Mouse (Mus musculus) CH12.LX (cell line): Measurements from ENCODE around the gene Flot1. TPM values are rescaled to one million over a fixed set of nuclear protein-coding genes. Genes with fewer than 3 reads are reported as not detected.

Source experiments
- DNase-seq: peaks from one replicate; pipeline ENCODE4 v3.0.0-alpha.2; 2013; ENCODE audit errors: extremely low read depth
- H3K27ac ChIP-seq: 2 replicates; pipeline ENCODE4 v1.5.1; 2012; ENCODE audit warnings: low read depth, mild to moderate bottlenecking, control low read depth, moderate library complexity; ENCODE audit not compliant: insufficient read depth
- H3K27me3 ChIP-seq: replicated peaks from 2 replicates; pipeline ENCODE3; 2012; ENCODE audit warnings: inconsistent platforms
- H3K36me3 ChIP-seq, 2 experiments: replicated peaks in 1 of 2; 2 replicates each; pipeline versions ENCODE3 to v1.6.1; 2012; ENCODE audit warnings: inconsistent platforms in 1 of 2, low read length in 1 of 2, mild to moderate bottlenecking in 1 of 2, mixed read lengths in 1 of 2, moderate library complexity in 1 of 2; ENCODE audit not compliant: control insufficient read depth in 1 of 2, insufficient read depth in 1 of 2
- H3K4me1 ChIP-seq, 2 experiments: 2 replicates each; pipeline ENCODE4 v1.6.1; 2012; ENCODE audit warnings: inconsistent platforms in 1 of 2, moderate library complexity in 1 of 2; ENCODE audit not compliant: insufficient read depth in 2 of 2, control insufficient read depth in 1 of 2
- H3K4me2 ChIP-seq: 2 replicates; pipeline ENCODE4 v1.6.1; 2012; ENCODE audit warnings: low read depth, mild to moderate bottlenecking, control low read depth; ENCODE audit not compliant: poor library complexity, insufficient read depth, severe bottlenecking
- H3K4me3 ChIP-seq, 3 experiments: fragments of 150-350 bp in 1 of 3; sonication (generic) in 1 of 3; replicated peaks in 1 of 3; 2 replicates each; pipeline versions ENCODE3 to v1.5.1; 2011 to 2012; ENCODE audit warnings: low read depth in 2 of 3, low read length in 2 of 3, mild to moderate bottlenecking in 2 of 3, moderate library complexity in 2 of 3, control low read depth in 1 of 3, improper control_type of control experiment in 1 of 3, inconsistent platforms in 1 of 3, mixed read lengths in 1 of 3; ENCODE audit not compliant: poor library complexity in 1 of 3
- H3K79me2 ChIP-seq: replicated peaks from 2 replicates; pipeline ENCODE4 v1.6.1; 2012; ENCODE audit warnings: mild to moderate bottlenecking, moderate library complexity; ENCODE audit not compliant: control insufficient read depth, poor library complexity, insufficient read depth, severe bottlenecking; ENCODE audit errors: extremely low read depth
- H3K9ac ChIP-seq: 2 replicates; pipeline ENCODE4 v1.6.1; 2012; ENCODE audit warnings: low read depth, mild to moderate bottlenecking, control low read depth, moderate library complexity; ENCODE audit not compliant: insufficient read depth
- H3K9me3 ChIP-seq: replicated peaks from 2 replicates; pipeline ENCODE3; 2012; ENCODE audit warnings: low read length, inconsistent platforms, mixed read lengths
- CHD2 ChIP-seq: IDR thresholded peaks from 2 replicates; pipeline ENCODE4 v1.6.1; 2011; ENCODE audit warnings: low read length, improper control_type of control experiment
- CTCF ChIP-seq, 2 experiments: IDR thresholded peaks in 1 of 2; conservative IDR thresholded peaks in 1 of 2; 2 replicates each; pipeline ENCODE4 v1.5.1; 2011 to 2012; ENCODE audit warnings: low read depth in 2 of 2, low read length in 2 of 2, improper control_type of control experiment in 1 of 2, inconsistent platforms in 1 of 2, mild to moderate bottlenecking in 1 of 2, moderate library complexity in 1 of 2
- GABPA ChIP-seq: IDR thresholded peaks from 2 replicates; pipeline ENCODE4 v1.6.1; 2012; ENCODE audit warnings: low read depth, low read length, improper control_type of control experiment, inconsistent platforms; ENCODE audit not compliant: insufficient replicate concordance
- HCFC1 ChIP-seq: IDR thresholded peaks from 2 replicates; pipeline ENCODE4 v1.6.1; 2012; ENCODE audit warnings: low read depth, mild to moderate bottlenecking, inconsistent platforms, low read length, improper control_type of control experiment
- JUND ChIP-seq: conservative IDR thresholded peaks from 2 replicates; pipeline ENCODE4 v1.6.1; 2011; ENCODE audit warnings: low read depth, low read length, improper control_type of control experiment
- MEF2A ChIP-seq: IDR thresholded peaks from 2 replicates; pipeline ENCODE4 v1.6.1; 2014; ENCODE audit warnings: low read depth, mild to moderate bottlenecking, inconsistent platforms, low read length, improper control_type of control experiment, borderline replicate concordance
- NELFE ChIP-seq: IDR thresholded peaks from 2 replicates; pipeline ENCODE4 v1.6.1; 2011; ENCODE audit warnings: low read depth, low read length, improper control_type of control experiment
- POLR2A ChIP-seq: IDR thresholded peaks from 2 replicates; pipeline ENCODE4 v1.6.1; 2011; ENCODE audit warnings: low read depth, mild to moderate bottlenecking, improper control_type of control experiment, low read length
- RAD21 ChIP-seq: IDR thresholded peaks from 2 replicates; pipeline ENCODE4 v1.6.1; 2011; ENCODE audit warnings: low read depth, mild to moderate bottlenecking, low read length, improper control_type of control experiment, moderate library complexity
- RCOR1 ChIP-seq: conservative IDR thresholded peaks from 2 replicates; pipeline ENCODE4 v1.6.1; 2012; ENCODE audit warnings: low read depth, mild to moderate bottlenecking, inconsistent platforms, low read length, improper control_type of control experiment
- TBP ChIP-seq: conservative IDR thresholded peaks from 2 replicates; pipeline ENCODE4 v1.6.1; 2011; ENCODE audit warnings: low read depth, low read length, improper control_type of control experiment
- ZC3H11A ChIP-seq: IDR thresholded peaks from 2 replicates; pipeline ENCODE4 v1.6.1; 2012; ENCODE audit warnings: low read depth, mild to moderate bottlenecking, inconsistent platforms, low read length, improper control_type of control experiment
- ZKSCAN1 ChIP-seq: IDR thresholded peaks from 2 replicates; pipeline ENCODE4 v1.6.1; 2012; ENCODE audit warnings: low read depth, inconsistent platforms, low read length, improper control_type of control experiment, borderline replicate concordance
- dilution Hi-C: fragments of 300-500 bp; cut with MboI; formaldehyde crosslinking; loops from 2 replicates; pipeline ENCODE4 v1.14.3; 2020; ENCODE audit warnings: low sequenced_read_pairs; ENCODE audit not compliant: extremely low pct_unique_long_range_greater_than_20kb, extremely low pct_ligation_motif_present
- in situ Hi-C: fragments of 300-500 bp; cut with MboI; formaldehyde crosslinking; loops from 3 replicates; pipeline ENCODE4 v1.14.3; 2019; ENCODE audit warnings: low sequenced_read_pairs, low pct_ligation_motif_present, low pct_unique_long_range_greater_than_20kb, mixed read lengths
- polyA plus RNA-seq: library from polyadenylated mRNA; unstranded; fragments of >175 nt; gene quantifications from 2 replicates; pipeline ENCODE4 v1.2.1, GENCODE M21; 2012; ENCODE audit warnings: low read depth; ENCODE audit not compliant: insufficient read length
- total RNA-seq, 2 experiments: library from RNA; depleted of rRNA; stranded (reverse); fragments of 300-350 nt in 1 of 2; fragments of >200 nt in 1 of 2; gene quantifications; 2 replicates each; pipeline ENCODE4 v1.2.3; 2012 to 2014

The Flot1 gene
- total and polyA plus RNA-seq, 3 experiments: 16.3 to 21.6 (median 17.6) TPM

DNA sequence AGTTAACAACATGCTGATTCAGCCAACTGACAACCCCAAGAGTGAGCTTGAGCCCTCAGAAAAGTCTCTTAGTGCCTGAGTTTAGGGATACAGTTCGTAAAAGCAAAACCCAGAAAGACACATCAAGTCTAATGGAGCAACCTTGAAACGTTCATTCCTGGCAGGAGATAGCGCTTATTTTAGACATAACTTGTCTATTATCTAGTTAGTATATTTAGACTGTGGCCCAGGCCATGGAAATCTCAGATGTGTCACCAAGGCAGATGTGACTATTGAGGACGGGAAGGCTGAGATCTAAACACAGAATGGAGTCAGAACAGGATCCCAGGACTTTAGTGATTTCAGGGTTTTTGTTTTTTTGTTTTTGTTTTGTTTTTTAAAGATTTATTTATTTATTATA, 37.9 kb upstream of the Flot1 start:
- Histone ChIP-seq H3K9ac (no peak overlapping the region), H3K9me3 (no peaks in the 10 kb centered on the region), H3K27ac (no peak overlapping the region), H3K4me3 (no peak overlapping the region), H3K36me3 (no peaks in the 10 kb centered on the region), H3K4me1 (peaks cover 0 to 15% of the 10 kb centered on the region in 2 experiments; a peak in 2 of 4 replicates), H3K27me3 (peaks cover 7% of the 10 kb centered on the region), H3K4me2 (no peak overlapping the region), H3K79me2 (no peaks in the 10 kb centered on the region)
- dilution Hi-C loops: no loop called here
- no peak for DNase-seq
- TF ChIP-seq HCFC1: no peak
- TF ChIP-seq ZKSCAN1: no peak
- no peak for TF ChIP-seq TBP
- TF ChIP-seq POLR2A: no peak
- TF ChIP-seq CHD2: no peak
- no peak for TF ChIP-seq CTCF (conservative IDR thresholded peaks at IDR 0.05 in 1 of 2, IDR thresholded peaks at IDR 0.05 in 1 of 2; ENCODE audit: low read depth in 2 of 2, low read length in 2 of 2)
- in situ Hi-C loops: no loop called here

DNA sequence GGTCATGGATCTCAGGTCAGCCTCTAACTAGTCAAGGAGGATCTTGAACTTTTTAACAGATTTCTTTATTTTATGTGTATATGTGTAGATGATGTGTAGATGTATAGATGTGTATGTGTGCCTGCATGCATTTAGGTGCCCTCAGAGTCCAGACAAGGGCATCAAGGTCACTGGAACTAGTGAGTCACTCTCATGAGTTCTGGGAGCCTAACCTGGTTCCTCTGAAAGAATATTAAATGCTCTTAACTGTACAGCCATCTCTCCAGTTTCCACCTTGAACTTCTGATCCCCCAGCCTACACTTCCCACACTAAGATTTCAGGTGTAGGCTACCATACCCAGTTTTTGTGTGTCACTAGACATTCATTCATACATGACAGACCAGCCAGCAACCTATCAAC, 35.5 kb upstream of the Flot1 start:
- H3K9ac ChIP-seq: no peak overlapping the region
- dilution Hi-C loops (no loop called here), in situ Hi-C loops (no loop called here)
- H3K27me3 ChIP-seq: peaks cover 5% of the 10 kb centered on the region
- H3K27ac ChIP-seq: no peak overlapping the region
- no peak overlapping the region for H3K4me2 ChIP-seq
- H3K36me3 ChIP-seq: no peaks in the 10 kb centered on the region
- H3K4me1 ChIP-seq: peaks cover 0 to 9% of the 10 kb centered on the region in 2 experiments; a peak in 1 of 4 replicates
- no peaks in the 10 kb centered on the region for H3K9me3 ChIP-seq
- no peak for DNase-seq
- H3K4me3 ChIP-seq: no peak overlapping the region
- no peak for TF ChIP-seq RCOR1
- no peak for TF ChIP-seq GABPA
- no peak for TF ChIP-seq JUND
- no peak for TF ChIP-seq MEF2A
- H3K79me2 ChIP-seq: no peaks in the 10 kb centered on the region

DNA sequence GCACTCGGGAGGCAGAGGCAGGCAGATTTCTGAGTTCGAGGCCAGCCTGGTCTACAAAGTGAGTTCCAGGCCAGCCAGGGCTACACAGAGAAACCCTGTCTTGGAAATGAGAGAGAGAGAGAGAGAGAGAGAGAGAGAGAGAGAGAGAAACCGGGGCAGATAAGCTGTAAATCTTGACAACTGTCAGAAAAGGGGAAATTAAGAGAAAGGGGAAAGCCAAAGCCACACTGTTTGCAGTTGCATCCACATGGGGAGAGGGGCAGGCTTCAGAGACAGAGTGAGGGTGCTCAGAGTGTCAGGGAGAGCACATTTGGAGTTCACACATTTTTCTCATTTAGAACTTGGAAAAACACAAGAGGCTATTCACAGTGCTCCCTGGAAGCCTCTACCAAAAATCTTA, 35.0 kb upstream of the Flot1 start:
- no peak for DNase-seq
- Histone ChIP-seq H3K9me3 (no peaks in the 10 kb centered on the region), H3K36me3 (no peaks in the 10 kb centered on the region), H3K4me1 (peaks cover 0 to 9% of the 10 kb centered on the region in 2 experiments; a peak in 1 of 4 replicates), H3K4me3 (no peak overlapping the region), H3K9ac (no peak overlapping the region), H3K27me3 (peaks cover 5% of the 10 kb centered on the region), H3K27ac (no peak overlapping the region), H3K79me2 (no peaks in the 10 kb centered on the region), H3K4me2 (no peak overlapping the region)
- TF ChIP-seq RAD21 (no peak), CHD2 (no peak), NELFE (no peak), ZC3H11A (no peak), POLR2A (no peak)
- dilution Hi-C loops: no loop called here
- in situ Hi-C loops: no loop called here
